Mouse (Mus musculus): ENCODE results near the gene Olfr323.

Gene Olfr323

DNA sequence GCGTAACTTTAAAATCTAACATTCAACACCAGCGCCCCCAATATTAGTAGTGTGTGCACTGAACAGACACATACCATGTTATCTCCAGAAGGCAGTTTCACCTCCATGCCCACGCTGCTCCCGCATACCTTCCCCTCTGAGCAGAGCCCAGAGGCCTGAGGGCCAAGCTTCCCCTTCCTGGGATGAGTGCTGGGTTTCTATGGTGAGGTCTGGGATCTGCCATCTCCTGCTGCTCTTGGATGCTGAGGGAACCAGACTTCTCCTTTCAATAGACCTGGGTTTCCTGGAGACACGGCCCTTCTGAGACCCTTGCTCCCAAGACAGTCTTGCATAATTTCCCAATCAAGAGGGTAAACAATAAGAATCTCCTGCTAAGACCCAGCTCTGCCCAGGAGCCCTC lies at the start of gene Olfr323:
Gene Olfr323, minus strand, starts transcription at position 101 of the 400 bp plus-strand sequence.
- DNase-seq (ENCODE audit: extremely low read depth, low read depth, low spot score), result no peak

DNA sequence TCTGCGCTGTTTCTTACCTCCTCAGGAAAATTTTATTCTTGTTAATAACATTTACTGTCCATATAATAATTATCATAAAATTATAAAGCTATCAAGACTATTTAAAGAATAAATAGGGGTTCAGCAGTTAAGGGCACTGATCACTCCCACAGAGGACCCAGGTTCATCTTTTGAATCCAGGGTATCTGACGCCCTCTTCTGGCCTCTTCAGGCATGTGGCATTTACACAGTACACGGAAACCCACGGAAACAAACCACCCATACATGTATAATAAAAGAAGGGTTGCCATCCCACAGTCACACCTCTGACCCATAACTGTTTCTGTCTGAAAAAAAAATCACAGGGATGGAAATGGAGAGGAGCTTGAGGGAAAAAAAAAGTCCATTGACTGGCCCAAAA lies 41.5 kb upstream of the Olfr323 start:
- no peak for DNase-seq (ENCODE audit: extremely low read depth, low read depth, low spot score)

DNA sequence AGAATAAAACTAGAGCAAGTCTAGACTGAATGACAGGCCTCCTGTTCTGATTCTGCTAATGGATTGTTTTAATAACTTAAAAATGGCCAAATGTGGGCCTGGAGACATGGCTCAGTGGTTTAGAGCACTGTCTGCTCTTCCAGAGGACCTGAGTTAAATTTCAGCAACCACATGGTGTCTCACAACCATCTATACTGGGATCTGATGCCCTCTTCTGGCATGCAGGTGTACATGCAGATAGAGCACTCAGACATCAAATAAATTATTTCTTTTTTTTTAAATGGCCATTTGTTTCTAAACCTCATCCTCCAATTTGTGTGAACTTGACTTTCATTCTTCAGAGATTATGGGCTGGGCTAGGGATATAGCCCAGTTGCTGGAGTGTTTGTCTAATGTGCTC lies 39.0 kb upstream of the Olfr323 start:
- DNase-seq (ENCODE audit: extremely low read depth, low read depth, low spot score), result no peak

GRCm38 (mm10) chr11:58658596-58658995 lies 28.3 kb upstream of the Olfr323 start, which contains the start of gene Olfr322:
Olfr322 (plus strand) TSS chr11:58658782.
- no peak for DNase-seq (ENCODE audit: extremely low read depth, low read depth, low spot score)

DNA sequence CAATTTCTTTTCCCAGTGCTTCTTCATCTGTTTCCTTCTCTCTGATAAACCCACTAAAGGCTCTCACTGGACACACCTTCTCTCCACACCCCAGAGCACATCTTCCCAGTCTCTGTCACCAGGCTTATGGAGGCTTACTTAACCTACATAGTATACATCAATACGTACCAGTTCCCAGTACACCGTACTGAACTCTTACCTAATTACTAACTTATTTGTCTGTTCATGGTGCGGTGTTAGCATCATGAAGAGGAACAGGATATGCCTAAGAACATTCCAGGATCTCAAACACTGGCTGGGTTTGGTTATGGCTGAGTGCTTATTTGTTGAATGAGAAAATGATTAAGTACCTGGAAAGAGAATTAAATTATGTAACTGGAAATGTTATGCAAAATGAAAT lies 24.9 kb upstream of the Olfr323 start:
- DNase-seq (ENCODE audit: extremely low read depth, low read depth, low spot score), result no peak

- no peak for DNase-seq (ENCODE audit: extremely low read depth, low read depth, low spot score)
These were observed 13.0 kb upstream of the Olfr323 start for GRCm38 (mm10) chr11:58643350-58643749.

DNA sequence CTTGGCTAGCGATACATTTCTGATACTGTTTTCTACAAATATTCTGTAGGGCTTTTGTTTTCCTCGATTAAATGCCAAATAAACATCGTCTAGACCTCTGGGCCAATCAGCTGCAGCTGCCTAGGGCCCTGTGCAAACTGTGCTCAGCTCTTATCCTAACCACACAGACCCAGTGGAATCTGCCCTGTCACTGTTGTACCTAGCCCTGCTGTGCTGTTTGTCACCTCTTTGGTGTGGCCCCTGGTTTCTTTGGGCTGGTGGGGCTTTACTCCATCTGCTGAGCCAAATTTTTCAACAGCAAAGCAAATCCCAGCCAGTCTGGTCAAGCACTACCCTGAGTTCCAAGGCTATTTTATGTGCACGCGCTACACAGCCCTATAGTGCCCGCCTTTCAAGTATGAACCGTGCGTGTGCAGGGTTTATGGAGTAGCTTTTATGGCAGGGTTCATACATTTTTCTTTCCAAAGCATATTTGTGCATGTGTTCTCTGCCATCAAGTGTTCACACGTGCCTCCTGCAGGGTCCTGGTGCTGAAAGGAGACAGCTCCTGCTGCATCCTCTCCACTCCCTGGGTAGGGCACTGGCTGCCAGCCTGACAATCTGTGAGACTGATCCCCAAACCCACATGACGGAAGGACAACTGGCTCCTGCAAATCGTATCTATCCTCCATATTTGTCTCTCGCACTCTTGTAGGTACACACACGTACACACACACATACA lies 11.5 kb upstream of the Olfr323 start:
- no peak for DNase-seq (ENCODE audit: extremely low read depth, low read depth, low spot score)

DNA sequence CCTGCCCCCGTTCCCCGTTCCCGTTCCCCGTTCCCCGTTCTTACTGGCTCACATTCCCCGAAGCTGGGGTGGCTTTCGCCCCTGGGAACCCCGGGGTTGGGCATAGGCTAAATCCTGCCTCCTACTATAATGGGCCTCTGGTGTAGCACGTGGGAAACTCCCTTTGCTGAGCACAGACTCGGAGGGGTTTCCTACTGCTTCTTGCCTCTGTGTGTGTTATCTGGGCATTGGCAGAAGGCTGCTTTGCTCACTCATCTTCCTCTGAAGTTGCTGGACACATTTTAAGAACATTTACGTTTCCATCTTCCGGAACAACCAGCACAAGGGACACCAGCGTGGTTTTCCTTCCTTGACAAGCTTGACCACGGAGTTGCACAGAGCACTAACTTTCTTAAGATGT lies 10.8 kb upstream of the Olfr323 start:
- no peak for DNase-seq (ENCODE audit: extremely low read depth, low read depth, low spot score)

- no peak for DNase-seq (ENCODE audit: extremely low read depth, low read depth, low spot score)
These were observed 10.1 kb upstream of the Olfr323 start, which contains the start of gene Trim58 for GRCm38 (mm10) chr11:58640272-58640867. Trim58 (plus strand) TSS chr11:58640465.

DNA sequence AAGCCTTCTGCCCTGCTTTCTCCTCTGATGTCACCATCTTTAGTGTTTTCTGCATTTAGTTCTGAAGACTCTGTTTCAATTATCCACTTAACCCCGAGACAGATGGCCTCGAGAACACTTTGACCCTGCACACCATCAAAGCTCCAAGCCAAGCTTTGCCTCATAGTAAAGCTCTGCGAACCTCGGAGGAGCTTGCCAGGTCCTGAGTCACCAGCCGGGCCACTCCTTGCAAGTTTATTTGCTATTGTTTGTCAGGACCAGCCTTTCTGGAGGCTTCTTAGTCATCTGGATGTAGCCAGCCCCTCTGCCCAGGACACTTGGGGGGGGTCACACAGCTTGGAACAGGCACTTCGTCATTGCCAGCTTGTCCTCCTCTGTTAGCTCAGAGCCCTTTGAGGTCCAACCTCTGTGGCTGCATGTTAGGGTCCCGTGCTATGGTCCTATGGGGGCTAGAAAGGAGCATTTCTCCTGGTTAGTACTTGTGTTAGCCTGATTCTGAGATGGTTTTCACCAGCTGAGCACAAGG lies 7.9 kb upstream of the Olfr323 start:
- DNase-seq (ENCODE audit: extremely low read depth, low read depth, low spot score), result no peak

DNA sequence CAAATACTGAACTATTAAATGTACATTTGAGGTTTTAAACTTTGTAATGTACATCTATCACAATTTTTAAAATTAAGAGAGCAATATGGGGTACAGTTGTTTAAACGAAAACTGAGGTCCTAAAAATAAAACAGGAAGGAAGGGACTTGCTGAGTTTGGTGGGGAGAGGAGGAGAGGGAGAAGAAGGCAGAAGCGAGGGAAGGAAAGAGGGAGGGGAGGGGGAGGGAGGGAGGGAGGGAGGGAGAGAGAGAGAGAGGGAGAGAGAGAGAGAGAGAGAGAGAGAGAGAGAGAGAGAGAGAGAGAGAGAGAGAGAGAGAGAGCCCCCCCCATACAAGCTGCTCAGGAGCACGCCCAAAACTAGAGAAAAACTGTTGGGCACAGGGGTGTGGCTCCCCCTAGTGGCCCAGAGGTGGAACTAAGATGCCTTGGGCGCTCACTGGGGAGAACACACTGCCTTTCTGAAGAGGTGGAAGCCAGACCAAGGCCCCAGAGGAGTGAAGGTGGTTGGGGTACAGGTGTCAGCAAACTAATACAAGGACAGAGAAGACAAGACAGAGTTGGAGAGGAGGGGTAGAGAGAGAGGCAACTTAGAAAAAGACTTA lies 6.2 kb upstream of the Olfr323 start:
- no peak for DNase-seq (ENCODE audit: extremely low read depth, low read depth, low spot score)

DNA sequence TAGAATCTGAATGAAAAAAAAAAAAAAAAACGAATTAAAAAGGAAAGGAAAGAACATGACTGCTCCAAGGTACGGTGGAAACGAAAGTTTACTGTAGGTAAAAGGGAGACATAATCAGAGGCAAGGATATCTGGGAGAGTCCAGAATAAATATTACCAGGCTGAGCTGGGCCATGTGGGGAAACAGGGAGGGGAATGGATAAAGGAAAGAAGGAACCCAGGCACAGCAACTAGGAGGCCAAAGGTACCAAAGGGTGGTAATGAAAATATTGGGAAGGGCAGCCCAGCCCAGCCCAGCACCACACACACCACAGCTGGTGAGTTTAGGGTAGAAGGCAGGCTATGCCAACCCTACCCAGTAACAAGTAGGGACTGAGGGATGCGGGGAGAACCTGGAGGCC lies 4.6 kb upstream of the Olfr323 start:
- no peak for DNase-seq (ENCODE audit: extremely low read depth, low read depth, low spot score)

DNA sequence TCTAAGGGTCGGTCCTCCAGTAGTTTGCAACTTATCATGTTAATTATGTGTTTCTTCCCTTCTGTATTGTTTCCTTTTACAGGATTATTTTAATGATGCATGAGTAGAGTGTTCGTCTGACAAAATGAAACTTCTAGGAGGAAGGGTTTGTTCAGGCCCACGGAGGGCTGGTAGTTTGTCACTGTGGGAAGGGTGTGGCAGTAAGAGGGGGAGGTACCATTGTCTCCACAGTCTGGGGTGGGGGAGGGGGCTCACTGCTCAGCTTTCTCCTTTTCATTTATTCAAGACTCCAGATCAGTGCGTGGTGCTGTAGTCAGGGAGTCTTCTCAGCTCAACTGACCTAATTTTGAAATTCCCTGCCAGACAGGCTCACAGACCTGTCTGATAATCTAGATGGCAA lies 4.2 kb downstream of the Olfr323 start:
- DNase-seq (ENCODE audit: extremely low read depth, low read depth, low spot score), result no peak

DNA sequence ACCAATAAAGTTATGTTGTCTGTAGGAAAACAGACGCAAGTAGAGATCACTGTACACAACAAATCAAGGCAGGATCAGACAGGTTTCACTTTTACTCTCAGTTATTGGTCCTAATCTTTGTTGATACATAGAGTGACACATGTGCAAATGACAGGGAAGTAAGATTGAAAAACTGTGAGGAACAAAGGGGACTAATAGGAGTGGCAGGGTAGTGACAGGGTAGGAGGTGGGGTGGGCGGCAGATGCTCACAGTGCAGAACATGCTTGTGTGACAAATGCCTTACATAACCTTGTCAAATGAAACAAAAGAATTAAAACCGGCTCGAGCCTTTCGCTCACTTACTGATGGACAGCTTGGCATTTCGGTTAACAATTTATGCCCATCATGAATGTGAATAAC lies 11.5 kb downstream of the Olfr323 start:
- no peak for DNase-seq (ENCODE audit: extremely low read depth, low read depth, low spot score)

GRCm38 (mm10) chr11:58618369-58618768 lies 11.9 kb downstream of the Olfr323 start:
- no peak for DNase-seq (ENCODE audit: extremely low read depth, low read depth, low spot score)

DNA sequence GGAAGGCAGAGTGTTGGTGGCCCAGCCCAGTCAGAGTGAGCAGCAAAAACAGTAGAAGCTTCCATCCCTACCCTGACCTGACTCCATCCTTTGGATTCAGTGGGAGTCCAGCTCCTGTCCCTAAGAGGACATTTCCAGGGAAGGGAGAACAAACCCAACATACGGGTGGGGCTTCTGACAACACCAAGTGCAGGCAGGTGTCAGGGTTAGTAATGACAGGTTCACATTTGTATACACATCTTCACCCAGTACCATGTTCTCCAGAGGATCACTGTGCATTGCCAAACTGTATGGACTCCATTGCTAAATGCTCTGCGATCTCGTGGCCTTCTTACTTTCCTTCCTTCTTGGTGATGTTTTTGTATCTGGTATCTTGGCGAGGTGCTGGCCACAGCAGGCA lies 14.3 kb downstream of the Olfr323 start, which contains the start of gene 2210407C18Rik:
Gene 2210407C18Rik, minus strand, starts transcription at position 101 of the 400 bp plus-strand sequence.
- DNase-seq (ENCODE audit: extremely low read depth, low read depth, low spot score), result no peak

DNA sequence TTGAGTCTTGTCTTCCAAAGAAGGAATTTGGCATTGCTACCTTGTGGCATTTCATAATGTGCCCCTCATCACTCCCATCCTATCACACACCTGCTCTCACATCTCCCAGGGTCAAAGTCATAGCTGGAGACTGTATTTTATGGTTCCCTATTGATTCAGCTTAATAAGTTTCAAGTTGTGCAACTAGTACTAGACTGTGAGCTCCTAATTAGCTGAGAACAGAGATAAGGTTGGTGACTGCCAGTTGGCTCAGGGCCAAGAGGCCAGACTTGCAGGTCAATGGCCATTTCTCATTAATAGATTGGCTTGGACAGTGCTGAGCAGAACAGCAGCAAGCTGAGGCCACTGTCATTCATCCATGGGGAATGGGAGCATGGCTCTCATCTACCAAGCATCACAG lies 15.8 kb downstream of the Olfr323 start:
- DNase-seq (ENCODE audit: extremely low read depth, low read depth, low spot score), result no peak

GRCm38 (mm10) chr11:58613359-58613758 lies 16.9 kb downstream of the Olfr323 start:
- DNase-seq (ENCODE audit: extremely low read depth, low read depth, low spot score), result no peak

- no peak for DNase-seq (ENCODE audit: extremely low read depth, low read depth, low spot score)
These were observed 23.3 kb downstream of the Olfr323 start for GRCm38 (mm10) chr11:58607030-58607429.

DNA sequence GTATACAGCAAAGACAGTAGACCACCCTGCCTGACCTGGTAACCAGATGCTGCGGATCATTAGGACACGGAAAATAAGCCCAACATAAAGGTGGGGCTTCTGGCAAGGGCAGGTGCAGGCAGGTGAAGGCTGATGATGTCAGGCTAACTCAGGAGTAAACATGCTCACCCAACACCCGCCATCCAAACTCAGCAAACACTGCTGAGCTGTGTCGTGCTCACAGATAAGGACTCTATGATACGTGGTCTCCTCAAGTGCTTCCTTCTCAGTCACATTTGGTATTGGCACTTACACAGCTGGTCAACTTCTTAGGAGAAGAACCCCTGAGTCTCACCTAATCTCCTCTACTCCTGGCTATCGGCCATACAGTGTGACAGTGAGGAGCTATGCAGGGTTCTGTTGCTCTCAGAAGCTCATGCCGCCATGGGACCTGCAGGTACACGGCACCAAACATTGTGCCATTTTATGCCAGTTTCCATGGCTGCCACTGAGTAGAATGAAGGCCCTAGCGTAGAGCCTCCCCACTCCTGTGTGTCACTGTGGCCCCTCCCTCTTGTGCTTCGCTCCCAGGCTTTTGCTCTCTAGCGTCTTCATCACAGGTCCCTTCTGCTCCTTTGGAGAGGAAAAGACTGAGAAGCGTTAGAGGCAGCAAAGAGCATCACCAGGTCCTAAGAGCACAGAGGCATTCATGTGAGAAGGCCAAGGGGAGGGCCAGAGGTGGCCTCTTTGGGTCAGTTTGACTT lies 24.0 kb downstream of the Olfr323 start:
- no peak for DNase-seq (ENCODE audit: extremely low read depth, low read depth, low spot score)

DNA sequence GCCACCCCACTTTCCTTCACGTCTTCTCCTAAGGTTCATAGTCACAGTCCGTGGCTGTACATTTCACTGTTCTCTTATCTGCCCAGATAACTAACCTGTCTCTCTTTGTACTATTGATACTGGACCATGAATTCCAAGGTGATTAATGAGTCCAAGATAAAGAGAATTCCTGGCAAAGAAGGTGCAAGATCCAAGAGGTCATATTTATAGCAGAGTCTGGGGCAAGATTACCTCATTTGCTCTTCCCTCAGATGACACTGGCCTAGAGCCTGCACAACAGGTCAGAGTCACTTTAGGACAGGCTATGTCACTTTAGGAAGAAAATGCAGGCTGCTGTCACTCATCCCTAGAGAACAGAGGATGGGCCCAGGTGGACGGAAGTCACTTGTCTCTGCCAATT lies 25.1 kb downstream of the Olfr323 start:
- no peak for DNase-seq (ENCODE audit: extremely low read depth, low read depth, low spot score)
